Mouse (Mus musculus) stomach, postnatal 0 days (tissue): Measurements from ENCODE around the gene Rab11b.
"Not testable (repeated sequence)": the region's sequence is repeated elsewhere in the genome, so short reads cannot be mapped to it uniquely, and the experiment has no call there.

ENCODE experiments used
- CTCF ChIP-seq: IDR thresholded peaks from 2 replicates; pipeline ENCODE4 v1.5.1; 2016; ENCODE audit warnings: antibody characterized with exemption, low read depth, mild to moderate bottlenecking, moderate library complexity
- EP300 ChIP-seq: optimal IDR thresholded peaks from 2 replicates; pipeline ENCODE3; 2016; ENCODE audit warnings: antibody characterized with exemption

DNA sequence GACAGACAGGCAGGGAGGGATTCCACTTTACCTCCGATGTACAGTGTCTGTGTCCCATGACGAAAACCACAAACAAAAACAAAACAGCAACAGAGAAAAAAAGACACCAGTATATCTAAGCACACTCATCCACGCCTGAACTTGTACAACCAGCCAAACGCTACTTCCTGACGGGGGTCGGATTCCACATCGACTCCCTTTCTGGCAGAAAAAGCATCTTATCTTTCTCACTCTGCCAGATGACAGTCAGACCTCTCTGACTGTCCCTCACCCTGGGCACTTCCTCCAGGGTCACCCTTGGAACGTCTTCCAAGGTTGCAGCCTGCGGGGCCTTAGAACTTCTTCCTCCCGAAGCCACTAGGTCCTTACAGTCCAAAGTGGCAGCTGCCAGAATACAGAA, 26.8 kb downstream of the Rab11b start:
- not testable (repeated sequence) for TF ChIP-seq CTCF, EP300
